8 mouse cellular contexts compared by ENCODE assay signal in genomic region chr9:110130896-110131524, GRCm38 (mm10). TPM values are rescaled to one million over a fixed set of nuclear protein-coding genes. Genes with fewer than 3 reads are reported as not detected.
DNase-seq lines count a peak whose midpoint lies in the region; ATAC-seq and TF ChIP-seq lines count a peak whose summit lies in the region.

No protein-coding gene starts in this region.

- peaks cover 2% of the 10 kb centered on the region; the same call in 1 of the 2 replicates for H3K4me1 ChIP-seq in kidney, adult 2 months (ENCODE audit: control insufficient read depth, insufficient read depth, low read length)
- H3K4me1 ChIP-seq in forebrain, embryonic 15.5 days: peaks cover 40% of the 10 kb centered on the region
- peaks cover 31% of the 10 kb centered on the region for H3K4me1 ChIP-seq in midbrain, embryonic 10.5 days

- no peak for DNase-seq in kidney, adult 2 months
- no peak for DNase-seq in kidney, adult 11 months
- DNase-seq in MN1 (ENCODE audit: low spot score): peak; percentile 13
- DNase-seq in midbrain, embryonic 10.5 days (ENCODE audit: low spot score): no peak
- DNase-seq in layer of hippocampus, adult 8-10 months (ENCODE audit: low spot score in 2 of 2): no peak
- no peak for DNase-seq in ovary, adult 18-20 months (ENCODE audit: low spot score)
- DNase-seq in layer of hippocampus, adult 9-11 months: no peak

- no peaks in the 10 kb centered on the region for H3K36me3 ChIP-seq in kidney, adult 2 months (ENCODE audit: control insufficient read depth, insufficient read depth, low read length)
- H3K36me3 ChIP-seq in forebrain, embryonic 15.5 days: peaks cover 6% of the 10 kb centered on the region
- peaks cover 30% of the 10 kb centered on the region for H3K36me3 ChIP-seq in midbrain, embryonic 10.5 days

- H3K27ac ChIP-seq in kidney, adult 2 months (ENCODE audit: insufficient read depth, low read depth, low read length): peak overlapping the region; percentile 80
- peak overlapping the region; percentile 92 for H3K27ac ChIP-seq in forebrain, embryonic 15.5 days (replicated peaks)
- H3K27ac ChIP-seq in midbrain, embryonic 10.5 days (replicated peaks): peak overlapping the region; percentile 97

- no peak for TF ChIP-seq CTCF in kidney, adult 2 months (conservative IDR thresholded peaks at IDR 0.05; ENCODE audit: insufficient read depth, insufficient read length, low read depth, low read length)

- 14% methylated on average over 10 of the region's 10 CpGs for WGBS in kidney, adult 2 months
- WGBS in forebrain, embryonic 15.5 days: 32% methylated on average over 10 of the region's 10 CpGs
- 32% methylated on average over 10 of the region's 10 CpGs for WGBS in midbrain, embryonic 10.5 days

- TF ChIP-seq POLR2A in kidney, adult 2 months (IDR thresholded peaks at IDR 0.05; ENCODE audit: low read depth, low read length): no peak

- no peaks in the 10 kb centered on the region for H3K27me3 ChIP-seq in kidney, adult 2 months (replicated peaks; ENCODE audit: control insufficient read depth, insufficient read depth, low read length)
- no peaks in the 10 kb centered on the region for H3K27me3 ChIP-seq in forebrain, embryonic 15.5 days
- no peaks in the 10 kb centered on the region for H3K27me3 ChIP-seq in midbrain, embryonic 10.5 days (ENCODE audit: low read depth, poor library complexity, severe bottlenecking)

- ATAC-seq in forebrain, embryonic 15.5 days (replicated peaks): no peak

- peak overlapping the region; percentile 97 for H3K9ac ChIP-seq in forebrain, embryonic 15.5 days (replicated peaks)

- H3K4me2 ChIP-seq in forebrain, embryonic 15.5 days (replicated peaks): peak overlapping the region; percentile 55

- peak overlapping the region; percentile 80 for H3K4me3 ChIP-seq in kidney, adult 2 months (ENCODE audit: insufficient read depth, low read depth, low read length)
- H3K4me3 ChIP-seq in forebrain, embryonic 15.5 days: peak overlapping the region; percentile 100
- peak overlapping the region; percentile 76 for H3K4me3 ChIP-seq in midbrain, embryonic 10.5 days

- H3K9me3 ChIP-seq in forebrain, embryonic 15.5 days: no peaks in the 10 kb centered on the region
- no peaks in the 10 kb centered on the region for H3K9me3 ChIP-seq in midbrain, embryonic 10.5 days (replicated peaks)

RNA-seq across cellular contexts. Expression of gene Dhx30, which starts 13.4 kb away (rescaled TPM):
- polyA plus RNA-seq in kidney, adult 2 months (2012; rRNA removed): 84.3 and 87.6 TPM in 2 replicates
- 211 and 214 TPM in 2 replicates for polyA plus RNA-seq in forebrain, embryonic 15.5 days (2015; fragmentation: Nextera tagmentation; extraction: Ambion mirVana)
- 185 and 203 TPM in 2 replicates for polyA plus RNA-seq in midbrain, embryonic 10.5 days (2016; fragmentation: Nextera tagmentation; extraction: Ambion mirVana)
- total RNA-seq in layer of hippocampus, adult 8-10 months (2022): 100 to 1,000 TPM; 156 to 177 (median 173) TPM

RNA-seq across cellular contexts. Expression of gene Smarcc1, which starts 13.5 kb away (rescaled TPM):
- 12.0 and 12.2 TPM in 2 replicates for polyA plus RNA-seq in kidney, adult 2 months (2012; rRNA removed)
- 154 and 156 TPM in 2 replicates for polyA plus RNA-seq in forebrain, embryonic 15.5 days (2015; fragmentation: Nextera tagmentation; extraction: Ambion mirVana)
- polyA plus RNA-seq in midbrain, embryonic 10.5 days (2016; fragmentation: Nextera tagmentation; extraction: Ambion mirVana): 180 and 185 TPM in 2 replicates
- total RNA-seq in layer of hippocampus, adult 8-10 months (2022): 10 to 100 TPM; 50.9 to 70.5 (median 62.2) TPM

Comparison
In these comparisons a context has a peak if more than half of its experiments do, and no peak if none do; other contexts are left out.
1. RNA of gene Smarcc1, which starts 13.5 kb away (polyA plus RNA-seq): 180 to 185 TPM in midbrain, embryonic 10.5 days and 154 to 156 TPM in forebrain, embryonic 15.5 days; 12.0 to 12.2 TPM in kidney, adult 2 months; every median in the first group is over 10 times any median in the second.
2. Peak in every context shown above with its lines, with median percentiles within 50 percentile points of each other: H3K27ac ChIP-seq and H3K4me3 ChIP-seq.